Mouse (Mus musculus) urinary bladder, postnatal 14 days (tissue): ENCODE measurements around the gene Ifi211.
"Not testable (repeated sequence)": the region's sequence is repeated elsewhere in the genome, so short reads cannot be mapped to it uniquely, and the experiment has no call there.

Source experiments
- DNase-seq: peaks from one replicate; pipeline ENCODE4 v3.0.0; 2021; ENCODE audit warnings: low spot score

Ifi211 gene

DNA sequence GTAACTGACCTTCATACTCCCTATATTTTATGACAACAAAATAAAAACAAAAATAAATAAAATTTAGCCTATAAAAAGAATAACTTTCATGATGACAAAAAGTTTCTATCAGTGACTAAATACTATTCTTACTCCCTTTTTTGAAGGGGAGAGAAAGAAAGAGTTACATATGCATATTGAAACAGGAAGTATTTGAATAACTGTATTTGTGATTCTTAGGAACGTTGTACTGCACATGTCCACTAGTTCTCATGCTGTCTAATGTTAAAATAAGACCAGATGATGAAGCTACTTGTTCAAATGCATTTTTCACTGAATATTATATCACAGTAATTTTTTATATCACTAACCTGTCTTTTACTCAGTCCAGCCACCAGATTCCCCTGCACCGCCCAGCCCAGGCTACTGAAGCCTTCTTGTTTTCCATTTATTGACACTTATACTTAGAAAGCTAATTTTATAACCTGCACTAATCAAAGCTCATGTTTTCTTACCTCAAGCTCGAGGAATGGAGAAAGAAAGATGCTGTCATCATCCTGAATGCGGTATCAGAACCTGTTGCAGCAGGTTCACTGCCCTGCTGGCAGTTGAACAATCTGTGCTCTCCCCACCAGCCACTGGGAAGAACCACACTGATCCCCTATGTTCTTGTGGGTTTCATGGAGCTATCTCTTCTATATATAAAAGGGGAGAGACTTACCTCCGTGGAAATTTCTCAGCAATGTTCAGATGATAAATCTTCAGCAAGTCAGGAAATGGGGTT is 33.4 kb downstream of the Ifi211 start:
- DNase-seq: not testable (repeated sequence)

DNA sequence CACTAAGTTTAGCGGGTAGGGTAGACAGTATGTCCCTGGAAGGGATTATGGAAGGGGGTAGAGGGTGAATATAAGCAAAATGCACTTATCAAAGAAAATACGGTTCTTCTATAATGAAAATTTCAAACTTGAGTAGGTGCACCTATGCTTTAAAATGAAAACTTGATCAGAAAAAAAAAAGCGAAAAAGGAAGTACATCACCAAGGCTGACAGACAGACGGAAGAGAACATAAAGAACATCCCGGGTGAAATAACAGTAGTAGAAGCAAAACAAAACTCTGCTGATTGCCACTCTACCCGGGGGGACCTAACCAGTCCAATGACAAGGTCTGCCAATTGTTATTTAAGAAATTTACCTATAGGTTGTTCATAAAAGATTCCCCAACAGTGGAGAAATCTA is 34.6 kb downstream of the Ifi211 start:
- not testable (repeated sequence) for DNase-seq

DNA sequence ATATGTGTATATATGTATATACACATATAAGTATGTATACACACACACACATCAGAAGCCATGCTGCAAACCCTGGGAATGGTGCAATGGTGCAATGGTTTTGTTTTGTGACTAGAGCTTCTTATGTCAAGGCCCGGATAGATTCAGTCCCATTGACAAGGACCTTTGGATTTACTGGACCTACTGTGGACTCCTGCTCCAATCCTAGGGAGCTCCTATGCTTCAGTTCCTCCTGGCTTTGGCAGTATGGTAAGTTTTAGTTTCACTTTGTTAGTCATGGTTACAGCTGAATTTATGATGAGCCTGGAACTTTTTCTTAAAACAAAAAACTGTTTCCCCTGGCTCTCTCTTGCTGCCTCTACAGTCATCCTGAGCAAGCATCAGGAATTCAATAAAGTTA is 35.7 kb downstream of the Ifi211 start:
- not testable (repeated sequence) for DNase-seq

DNA sequence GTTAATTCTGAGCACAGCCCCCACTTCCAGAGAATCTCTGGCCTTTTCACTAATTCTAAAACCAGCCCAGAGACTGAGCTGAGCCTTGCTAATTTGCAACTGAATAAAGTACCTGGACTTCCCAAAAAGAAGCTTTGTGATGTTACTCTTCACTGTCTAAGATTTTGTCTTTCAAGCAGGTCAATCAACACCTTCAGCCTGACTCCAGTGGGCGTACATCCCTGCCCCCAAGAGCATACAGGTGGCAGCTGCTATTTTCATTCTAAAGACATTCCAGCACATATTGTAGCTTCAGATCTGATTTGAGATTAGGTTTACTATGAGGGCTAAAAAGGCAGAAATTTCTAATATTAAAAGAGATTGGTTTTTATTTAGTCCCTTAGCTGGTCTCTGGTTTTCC is 44.3 kb downstream of the Ifi211 start:
- DNase-seq: not testable (repeated sequence)

DNA sequence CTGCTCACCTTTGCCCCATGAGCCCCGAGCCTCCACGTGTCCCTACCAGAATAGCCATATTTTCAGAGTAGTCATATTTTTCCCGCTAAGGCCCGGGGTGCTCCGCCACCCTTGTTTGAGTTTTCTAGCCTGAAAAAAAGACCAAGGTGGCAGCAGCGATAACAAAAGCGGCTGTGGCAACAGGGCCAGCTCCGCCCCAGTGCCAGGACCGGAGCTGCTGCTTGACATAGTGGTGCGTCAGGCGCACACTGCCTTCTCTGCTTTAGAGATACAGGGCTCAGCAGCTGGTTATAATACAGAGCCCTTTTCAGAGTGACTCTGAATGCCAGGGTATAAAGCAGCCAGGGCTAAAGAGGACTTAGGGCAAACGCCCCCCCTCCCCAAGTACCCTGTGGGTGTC is 46.3 kb downstream of the Ifi211 start:
- no peak for DNase-seq

DNA sequence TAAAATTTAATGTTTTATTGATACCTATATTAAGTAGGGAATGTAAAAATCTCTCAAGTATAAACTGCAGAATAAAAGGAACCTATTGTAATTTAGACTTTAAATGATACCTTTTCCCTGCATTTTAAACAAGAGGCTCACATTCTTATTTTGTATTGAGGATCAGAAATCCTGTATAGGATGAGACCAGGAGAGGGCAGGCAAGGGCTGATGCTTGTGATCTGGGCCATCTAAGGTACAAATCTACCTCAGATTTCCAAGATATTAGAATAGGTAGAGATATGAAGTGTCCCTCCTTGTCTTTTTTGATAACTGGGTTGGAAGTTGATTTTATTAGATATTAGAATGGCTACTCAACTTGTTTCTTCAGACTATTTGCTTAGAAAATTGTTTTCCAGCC is 59.1 kb downstream of the Ifi211 start:
- DNase-seq: not testable (repeated sequence)

DNA sequence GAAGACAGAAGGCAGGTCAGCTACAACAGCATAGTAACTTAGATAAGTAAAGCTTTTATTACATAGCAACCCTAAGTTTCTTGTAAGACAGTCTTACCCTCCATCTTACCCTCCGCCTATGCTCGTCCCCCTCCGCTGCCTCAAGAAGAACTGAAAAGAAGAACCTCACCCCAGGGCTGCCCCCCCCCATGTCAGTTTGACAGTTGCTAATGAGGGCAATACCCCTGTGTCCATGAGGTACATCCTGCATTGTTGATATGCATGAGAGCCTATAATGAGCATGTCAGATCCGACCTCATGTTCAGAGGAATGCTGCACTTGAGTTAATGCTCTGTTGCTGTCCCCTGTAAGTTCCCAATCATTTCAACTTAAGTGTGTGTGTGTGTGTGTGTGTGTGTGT is 60.0 kb downstream of the Ifi211 start:
- not testable (repeated sequence) for DNase-seq
